Mouse (Mus musculus): ENCODE results near the gene Usp34.
"Not testable (repeated sequence)": the region's sequence is repeated elsewhere in the genome, so short reads cannot be mapped to it uniquely, and the experiment has no call there.

Gene Usp34

GRCm38 (mm10) chr11:23504801-23505200 lies 198.1 kb downstream of the Usp34 start:
- not testable (repeated sequence) for DNase-seq

GRCm38 (mm10) chr11:23514785-23515184 lies 208.1 kb downstream of the Usp34 start:
- DNase-seq: not testable (repeated sequence)

GRCm38 (mm10) chr11:23515315-23515714 lies 208.6 kb downstream of the Usp34 start:
- DNase-seq: no peak

- no peak for DNase-seq
Observed at GRCm38 (mm10) chr11:23518981-23519380, 212.3 kb downstream of the Usp34 start.

- DNase-seq: no peak
Observed at GRCm38 (mm10) chr11:23520473-23521205, 213.9 kb downstream of the Usp34 start, which contains the start of gene 1700093K21Rik. TSS of gene 1700093K21Rik (minus strand) at chr11:23521155.

- DNase-seq: no peak
Observed at GRCm38 (mm10) chr11:23537446-23537845, 230.8 kb downstream of the Usp34 start.
